Mouse (Mus musculus) small intestine, adult 2 months (tissue): ENCODE measurements around the gene Gm21440. TPM values are rescaled to one million over a fixed set of nuclear protein-coding genes. Genes with fewer than 3 reads are reported as not detected.
"Not testable (repeated sequence)": the region's sequence is repeated elsewhere in the genome, so short reads cannot be mapped to it uniquely, and the experiment has no call there.

Source experiments
- H3K27ac ChIP-seq: fragments of 200-500 bp; 2 replicates; pipeline ENCODE4 v1.5.1; 2012; ENCODE audit warnings: low read depth, low read length, control low read depth, inconsistent platforms; ENCODE audit not compliant: insufficient read depth
- H3K27me3 ChIP-seq: fragments of 200-500 bp; 2 replicates; pipeline ENCODE4 v1.6.1; 2012; ENCODE audit warnings: mild to moderate bottlenecking, moderate library complexity, low read length, inconsistent platforms; ENCODE audit not compliant: control insufficient read depth, insufficient read depth
- H3K36me3 ChIP-seq: fragments of 200-500 bp; 2 replicates; pipeline ENCODE4 v1.6.1; 2012; ENCODE audit warnings: mild to moderate bottlenecking, low read length, control low read depth, inconsistent platforms; ENCODE audit not compliant: control insufficient read depth, insufficient read depth
- H3K4me1 ChIP-seq: fragments of 200-500 bp; 2 replicates; pipeline ENCODE4 v1.6.1; 2012; ENCODE audit warnings: low read length, inconsistent platforms, mixed read lengths; ENCODE audit not compliant: control insufficient read depth, insufficient read depth, insufficient read length
- H3K4me3 ChIP-seq: fragments of 200-500 bp; 2 replicates; pipeline ENCODE4 v1.5.1; 2012; ENCODE audit warnings: low read depth, mild to moderate bottlenecking, control low read depth, inconsistent platforms, low read length, moderate library complexity
- WGBS: fragments of 180-500 bp; shearing (Covaris S2); methylation state at CpG from one replicate; pipeline ENCODE4 v1.1.7; 2018; 5-methylcytosine and 5-hydroxymethylcytosine counted together
- polyA plus RNA-seq: library from polyadenylated mRNA; depleted of rRNA; stranded (reverse); fragments of >200 nt; gene quantifications from 2 replicates; pipeline ENCODE4 v1.2.3, GENCODE M21; 2012; rRNA removed

Gene Gm21440
- polyA plus RNA-seq: not detected in 2 replicates

- H3K27me3 ChIP-seq, H3K27ac ChIP-seq: not testable (repeated sequence)
Observed at GRCm38 (mm10) chrY:13252091-13252490, at the start of gene Gm21440, which contains the start of gene Gm21454. Gene Gm21440 (plus strand): TSS chrY:13252391. Gene Gm21454 (plus strand): TSS chrY:13252442.

GRCm38 (mm10) chrY:13223828-13224227 lies 28.4 kb upstream of the Gm21440 start, which contains the start of gene Gm21828:
Gene Gm21828 (minus strand): TSS chrY:13223928.
- WGBS: no CpG with 5 or more reads among the region's 3 CpGs
- H3K27me3 ChIP-seq, H3K4me1 ChIP-seq, H3K27ac ChIP-seq, H3K36me3 ChIP-seq, H3K4me3 ChIP-seq: not testable (repeated sequence)

More at GRCm38 (mm10) chrY:13252091-13252490, at the start of gene Gm21440, which contains the start of gene Gm21454:
- not testable (repeated sequence) for H3K4me3 ChIP-seq, H3K4me1 ChIP-seq, H3K36me3 ChIP-seq

Other genes with a start within 250 kb of the Gm21440 start
- gene Gm20807, start 209.5 kb upstream of the Gm21440 start, polyA plus RNA-seq: not detected in 2 replicates
- gene Gm21891, start 118.9 kb upstream of the Gm21440 start, polyA plus RNA-seq: not detected in 2 replicates
- gene Gm21425, start 90.4 kb upstream of the Gm21440 start, polyA plus RNA-seq: not detected in 2 replicates
- gene Gm21828, start 28.5 kb upstream of the Gm21440 start, polyA plus RNA-seq: not detected in 2 replicates
- gene Gm21454, start 51 bp downstream of the Gm21440 start, polyA plus RNA-seq: not detected in 2 replicates
- gene Gm21725, start 96.7 kb downstream of the Gm21440 start, polyA plus RNA-seq: not detected in 2 replicates
- not detected in 2 replicates for gene Gm21866, start 213.2 kb downstream of the Gm21440 start, polyA plus RNA-seq
- not detected in 2 replicates for gene Gm20773, start 241.6 kb downstream of the Gm21440 start, polyA plus RNA-seq